Mouse (Mus musculus): ENCODE results near the gene Rrp36.

GRCm38 (mm10) chr17:46662730-46663129 is 11.4 kb downstream of the Rrp36 start:
- no peak for TF ChIP-seq POLR2A (IDR thresholded peaks at IDR 0.05; ENCODE audit: control insufficient read depth, low read depth, low read length)
- no peak for TF ChIP-seq CTCF (IDR thresholded peaks at IDR 0.05; ENCODE audit: control insufficient read depth, insufficient read depth, insufficient replicate concordance, low read depth, low read length)

Measured in testis, adult 2 months (tissue).